Mouse (Mus musculus) lung, postnatal 0 days (tissue): ENCODE results near the gene Pigq.

ENCODE experiments used
- CTCF ChIP-seq: IDR thresholded peaks from 2 replicates; pipeline ENCODE4 v1.5.1; 2016; ENCODE audit warnings: antibody characterized with exemption, mild to moderate bottlenecking
- EP300 ChIP-seq: IDR thresholded peaks from 2 replicates; pipeline ENCODE4 v1.6.1; 2016; ENCODE audit warnings: antibody characterized with exemption, mild to moderate bottlenecking, control low read depth

DNA sequence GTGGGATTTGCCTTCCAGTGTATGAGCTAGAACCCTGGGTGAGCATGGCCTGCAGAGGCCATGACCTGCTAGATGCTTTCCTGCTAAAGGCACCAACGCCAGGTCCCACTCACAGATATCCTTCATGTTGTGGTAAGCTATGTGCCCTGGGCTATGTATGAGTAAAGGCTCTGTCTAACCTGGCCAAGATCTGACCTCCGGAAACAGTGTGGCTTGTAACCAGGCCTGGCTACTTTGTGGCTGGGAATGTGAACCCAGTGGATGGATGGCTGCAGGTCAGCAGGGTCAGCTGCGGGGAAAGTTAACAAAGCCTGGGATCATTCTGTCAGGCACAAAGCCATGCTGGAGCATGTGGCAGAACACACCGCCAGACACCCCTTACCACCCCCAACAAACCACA lies 63.0 kb downstream of the Pigq start:
- TF ChIP-seq CTCF (no peak), EP300 (no peak)
